Mouse (Mus musculus): ENCODE measurements around the gene Plcb4.

DNA sequence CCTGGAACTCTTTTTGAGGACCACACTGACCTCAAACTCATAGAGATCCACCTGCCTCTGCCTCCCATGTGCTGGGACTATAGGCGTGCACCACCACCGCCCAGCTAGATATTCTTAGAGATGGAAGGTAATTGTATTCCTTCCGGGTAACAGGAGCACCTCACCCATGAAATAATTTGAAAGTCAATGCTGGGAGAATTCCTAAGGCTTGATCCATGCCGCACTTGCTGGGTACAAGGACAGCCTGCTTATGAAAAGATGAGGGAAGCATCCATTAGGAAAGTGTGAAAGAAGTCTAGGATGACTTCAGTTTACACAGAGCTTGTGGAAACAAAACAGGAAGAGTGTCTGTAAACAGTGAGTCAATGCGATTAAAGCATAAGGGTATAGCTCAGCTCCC lies 232.9 kb downstream of the Plcb4 start:
- TF ChIP-seq POLR2A (IDR thresholded peaks at IDR 0.05; ENCODE audit: low read depth, low read length) (no peak), CTCF (IDR thresholded peaks at IDR 0.05; ENCODE audit: borderline replicate concordance, insufficient read depth, low read length) (no peak)
